Mouse (Mus musculus): ENCODE measurements around the gene Tmem50b. TPM values are rescaled to one million over a fixed set of nuclear protein-coding genes. Genes with fewer than 3 reads are reported as not detected.

Tmem50b gene
- polyA plus RNA-seq, 1 experiment from 2014 or later = 13.3 TPM

- peaks cover 41% of the 10 kb centered on the region for H3K36me3 ChIP-seq (ENCODE audit: control insufficient read depth, insufficient read depth, low read length)
- no peak for DNase-seq (ENCODE audit: low spot score)
These were observed 22.6 kb upstream of the Tmem50b start for GRCm38 (mm10) chr16:91620185-91620584.

GRCm38 (mm10) chr16:91618511-91619501 lies 21.2 kb upstream of the Tmem50b start, which contains the start of gene Dnajc28:
TSS of gene Dnajc28 (minus strand) at chr16:91619026.
- no peaks in the 10 kb centered on the region for H3K9me3 ChIP-seq (ENCODE audit: control insufficient read depth, low read length)
- H3K4me3 ChIP-seq (ENCODE audit: low read depth, low read length) = peak within 1 kb of the TSS; percentile 73
- peak within 1 kb of the TSS; percentile 82 for H3K9ac ChIP-seq (ENCODE audit: low read depth, low read length)
- H3K27ac ChIP-seq (ENCODE audit: low read depth, low read length) = no peak within 1 kb of the TSS
- no peaks in the 10 kb centered on the region for H3K27me3 ChIP-seq (replicated peaks; ENCODE audit: control insufficient read depth, insufficient read depth, low read length)
- WGBS = 9% methylated on average over 39 of the region's 39 CpGs
- H3K4me1 ChIP-seq (replicated peaks; ENCODE audit: control insufficient read depth, insufficient read depth, low read length) = no peaks in the 10 kb centered on the region
- DNase-seq (ENCODE audit: low spot score) = peak; percentile 76
- H3K36me3 ChIP-seq (ENCODE audit: control insufficient read depth, insufficient read depth, low read length) = peaks cover 32% of the 10 kb centered on the region
- ATAC-seq (replicated peaks; ENCODE audit: low FRiP score) = peak; percentile 91
- peak within 1 kb of the TSS; percentile 95 for H3K4me2 ChIP-seq

More at GRCm38 (mm10) chr16:91620185-91620584, 22.6 kb upstream of the Tmem50b start:
- Histone ChIP-seq H3K27ac (ENCODE audit: low read depth, low read length) (no peak overlapping the region), H3K4me2 (no peak overlapping the region), H3K4me1 (replicated peaks; ENCODE audit: control insufficient read depth, insufficient read depth, low read length) (no peaks in the 10 kb centered on the region), H3K27me3 (replicated peaks; ENCODE audit: control insufficient read depth, insufficient read depth, low read length) (no peaks in the 10 kb centered on the region), H3K4me3 (ENCODE audit: low read depth, low read length) (no peak overlapping the region), H3K9me3 (ENCODE audit: control insufficient read depth, low read length) (no peaks in the 10 kb centered on the region), H3K9ac (ENCODE audit: low read depth, low read length) (no peak overlapping the region)
- 93% methylated on average over 5 of the region's 5 CpGs for WGBS
- ATAC-seq (replicated peaks; ENCODE audit: low FRiP score) = no peak

GRCm38 (mm10) chr16:91614552-91614951 lies 17.0 kb upstream of the Tmem50b start:
- WGBS = 82% methylated on average over 6 of the region's 6 CpGs
- no peak overlapping the region for H3K4me3 ChIP-seq (ENCODE audit: low read depth, low read length)
- DNase-seq (ENCODE audit: low spot score) (no peak), ATAC-seq (replicated peaks; ENCODE audit: low FRiP score) (no peak)
- no peaks in the 10 kb centered on the region for H3K36me3 ChIP-seq (ENCODE audit: control insufficient read depth, insufficient read depth, low read length)
- H3K27me3 ChIP-seq (replicated peaks; ENCODE audit: control insufficient read depth, insufficient read depth, low read length) = no peaks in the 10 kb centered on the region
- no peaks in the 10 kb centered on the region for H3K9me3 ChIP-seq (ENCODE audit: control insufficient read depth, low read length)
- H3K27ac ChIP-seq (ENCODE audit: low read depth, low read length) = no peak overlapping the region
- no peaks in the 10 kb centered on the region for H3K4me1 ChIP-seq (replicated peaks; ENCODE audit: control insufficient read depth, insufficient read depth, low read length)
- no peak overlapping the region for H3K9ac ChIP-seq (ENCODE audit: low read depth, low read length)
- H3K4me2 ChIP-seq = no peak overlapping the region

GRCm38 (mm10) chr16:91612525-91612924 lies 14.9 kb upstream of the Tmem50b start:
- Histone ChIP-seq H3K27ac (ENCODE audit: low read depth, low read length) (no peak overlapping the region), H3K36me3 (ENCODE audit: control insufficient read depth, insufficient read depth, low read length) (no peaks in the 10 kb centered on the region), H3K27me3 (replicated peaks; ENCODE audit: control insufficient read depth, insufficient read depth, low read length) (no peaks in the 10 kb centered on the region), H3K4me1 (replicated peaks; ENCODE audit: control insufficient read depth, insufficient read depth, low read length) (no peaks in the 10 kb centered on the region), H3K4me3 (ENCODE audit: low read depth, low read length) (no peak overlapping the region), H3K9me3 (ENCODE audit: control insufficient read depth, low read length) (no peaks in the 10 kb centered on the region), H3K4me2 (no peak overlapping the region), H3K9ac (ENCODE audit: low read depth, low read length) (no peak overlapping the region)
- WGBS = 82% methylated on average over 5 of the region's 5 CpGs
- DNase-seq (ENCODE audit: low spot score) (no peak), ATAC-seq (replicated peaks; ENCODE audit: low FRiP score) (no peak)

- DNase-seq (ENCODE audit: low spot score) (no peak), ATAC-seq (replicated peaks; ENCODE audit: low FRiP score) (no peak)
- Histone ChIP-seq H3K4me1 (replicated peaks; ENCODE audit: control insufficient read depth, insufficient read depth, low read length) (no peaks in the 10 kb centered on the region), H3K27ac (ENCODE audit: low read depth, low read length) (no peak overlapping the region), H3K9ac (ENCODE audit: low read depth, low read length) (no peak overlapping the region), H3K4me3 (ENCODE audit: low read depth, low read length) (no peak overlapping the region), H3K36me3 (ENCODE audit: control insufficient read depth, insufficient read depth, low read length) (no peaks in the 10 kb centered on the region), H3K27me3 (replicated peaks; ENCODE audit: control insufficient read depth, insufficient read depth, low read length) (no peaks in the 10 kb centered on the region), H3K4me2 (no peak overlapping the region), H3K9me3 (ENCODE audit: control insufficient read depth, low read length) (no peaks in the 10 kb centered on the region)
- 60% methylated on average over 11 of the region's 11 CpGs for WGBS
These were observed 13.6 kb upstream of the Tmem50b start for GRCm38 (mm10) chr16:91611248-91611647.

GRCm38 (mm10) chr16:91609501-91610245 lies 12.1 kb upstream of the Tmem50b start:
- Histone ChIP-seq H3K36me3 (ENCODE audit: control insufficient read depth, insufficient read depth, low read length) (no peaks in the 10 kb centered on the region), H3K4me1 (replicated peaks; ENCODE audit: control insufficient read depth, insufficient read depth, low read length) (no peaks in the 10 kb centered on the region), H3K4me3 (ENCODE audit: low read depth, low read length) (no peak overlapping the region), H3K4me2 (no peak overlapping the region), H3K27me3 (replicated peaks; ENCODE audit: control insufficient read depth, insufficient read depth, low read length) (no peaks in the 10 kb centered on the region), H3K9ac (ENCODE audit: low read depth, low read length) (no peak overlapping the region), H3K27ac (ENCODE audit: low read depth, low read length) (no peak overlapping the region), H3K9me3 (ENCODE audit: control insufficient read depth, low read length) (no peaks in the 10 kb centered on the region)
- DNase-seq (ENCODE audit: low spot score) (no peak), ATAC-seq (replicated peaks; ENCODE audit: low FRiP score) (no peak)
- WGBS = 73% methylated on average over 9 of the region's 9 CpGs

GRCm38 (mm10) chr16:91606958-91607357 lies 9.4 kb upstream of the Tmem50b start:
- Histone ChIP-seq H3K9me3 (ENCODE audit: control insufficient read depth, low read length) (no peaks in the 10 kb centered on the region), H3K9ac (ENCODE audit: low read depth, low read length) (no peak overlapping the region), H3K27ac (ENCODE audit: low read depth, low read length) (no peak overlapping the region), H3K36me3 (ENCODE audit: control insufficient read depth, insufficient read depth, low read length) (no peaks in the 10 kb centered on the region), H3K4me1 (replicated peaks; ENCODE audit: control insufficient read depth, insufficient read depth, low read length) (no peaks in the 10 kb centered on the region), H3K27me3 (replicated peaks; ENCODE audit: control insufficient read depth, insufficient read depth, low read length) (no peaks in the 10 kb centered on the region), H3K4me3 (ENCODE audit: low read depth, low read length) (no peak overlapping the region), H3K4me2 (no peak overlapping the region)
- no peak for DNase-seq (ENCODE audit: low spot score)
- ATAC-seq (replicated peaks; ENCODE audit: low FRiP score) = no peak
- WGBS = 77% methylated on average over 8 of the region's 8 CpGs

GRCm38 (mm10) chr16:91605156-91605555 lies 7.6 kb upstream of the Tmem50b start:
- Histone ChIP-seq H3K27ac (ENCODE audit: low read depth, low read length) (no peak overlapping the region), H3K9me3 (ENCODE audit: control insufficient read depth, low read length) (no peaks in the 10 kb centered on the region), H3K36me3 (ENCODE audit: control insufficient read depth, insufficient read depth, low read length) (no peaks in the 10 kb centered on the region), H3K4me2 (no peak overlapping the region), H3K27me3 (replicated peaks; ENCODE audit: control insufficient read depth, insufficient read depth, low read length) (0 out of 2 replicates have a peak, but pooled peaks cover 5% of the 10 kb centered on the region), H3K4me1 (replicated peaks; ENCODE audit: control insufficient read depth, insufficient read depth, low read length) (0 out of 2 replicates have a peak, but pooled peaks cover 4% of the 10 kb centered on the region), H3K4me3 (ENCODE audit: low read depth, low read length) (no peak overlapping the region), H3K9ac (ENCODE audit: low read depth, low read length) (no peak overlapping the region)
- WGBS = 85% methylated on average over 6 of the region's 6 CpGs
- ATAC-seq (replicated peaks; ENCODE audit: low FRiP score) (no peak), DNase-seq (ENCODE audit: low spot score) (no peak)

Data from liver, embryonic 11.5 days (tissue).